Mouse (Mus musculus): Measurements from ENCODE around the gene Macrod2. TPM values are rescaled to one million over a fixed set of nuclear protein-coding genes. Genes with fewer than 3 reads are reported as not detected.

Gene Macrod2
- total RNA-seq, 2 experiments from 2014 or later = 7.0 to 11.3 TPM

DNA sequence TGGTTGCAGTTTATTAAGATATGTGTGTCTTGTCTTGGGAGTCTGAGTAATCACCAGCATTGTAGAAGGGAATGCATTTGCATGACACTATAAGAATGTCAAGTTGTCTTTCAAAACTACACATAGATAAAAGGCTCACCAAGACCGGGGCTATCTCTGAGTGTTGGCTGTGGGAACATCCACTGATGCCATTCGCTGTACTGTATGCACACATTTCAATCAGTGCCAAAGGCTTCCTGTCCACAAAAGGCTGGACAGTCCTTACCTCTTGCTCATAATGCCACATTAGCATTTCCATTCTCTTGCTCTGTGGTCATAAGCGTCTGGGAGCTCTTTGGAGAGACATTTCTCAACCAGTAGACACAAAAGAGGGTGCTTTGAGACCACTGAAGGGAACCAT, 1713.8 kb downstream of the Macrod2 start:
- ATAC-seq (replicated peaks; ENCODE audit: poor library complexity) = no peak

GRCm38 (mm10) chr2:142116623-142117022, 1721.5 kb downstream of the Macrod2 start:
- ATAC-seq (replicated peaks; ENCODE audit: poor library complexity) = no peak

GRCm38 (mm10) chr2:142128109-142128508, 1733.0 kb downstream of the Macrod2 start:
- ATAC-seq (replicated peaks; ENCODE audit: poor library complexity) = no peak

DNA sequence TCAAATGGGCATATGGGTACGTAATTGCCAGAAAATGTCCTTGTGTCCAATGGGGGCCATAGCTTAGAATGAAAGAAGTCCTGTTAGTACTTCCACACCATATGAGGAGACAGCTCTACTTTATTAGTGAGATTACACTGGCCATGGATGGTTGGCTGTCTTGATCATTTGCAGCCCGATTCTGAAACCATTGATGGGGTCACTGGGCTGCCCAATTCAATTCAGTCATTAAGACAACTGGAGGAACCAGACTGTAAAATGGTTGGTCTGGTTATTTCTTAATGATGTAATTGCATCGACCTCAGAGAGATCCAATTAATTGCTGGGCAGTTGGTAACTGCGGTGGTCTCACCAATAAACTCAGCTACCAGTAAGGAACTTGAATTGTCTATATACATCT, 1734.1 kb downstream of the Macrod2 start:
- ATAC-seq (replicated peaks; ENCODE audit: poor library complexity) = no peak

- no peak for ATAC-seq (replicated peaks; ENCODE audit: poor library complexity)
Observed at GRCm38 (mm10) chr2:142149310-142149709, 1754.2 kb downstream of the Macrod2 start.

DNA sequence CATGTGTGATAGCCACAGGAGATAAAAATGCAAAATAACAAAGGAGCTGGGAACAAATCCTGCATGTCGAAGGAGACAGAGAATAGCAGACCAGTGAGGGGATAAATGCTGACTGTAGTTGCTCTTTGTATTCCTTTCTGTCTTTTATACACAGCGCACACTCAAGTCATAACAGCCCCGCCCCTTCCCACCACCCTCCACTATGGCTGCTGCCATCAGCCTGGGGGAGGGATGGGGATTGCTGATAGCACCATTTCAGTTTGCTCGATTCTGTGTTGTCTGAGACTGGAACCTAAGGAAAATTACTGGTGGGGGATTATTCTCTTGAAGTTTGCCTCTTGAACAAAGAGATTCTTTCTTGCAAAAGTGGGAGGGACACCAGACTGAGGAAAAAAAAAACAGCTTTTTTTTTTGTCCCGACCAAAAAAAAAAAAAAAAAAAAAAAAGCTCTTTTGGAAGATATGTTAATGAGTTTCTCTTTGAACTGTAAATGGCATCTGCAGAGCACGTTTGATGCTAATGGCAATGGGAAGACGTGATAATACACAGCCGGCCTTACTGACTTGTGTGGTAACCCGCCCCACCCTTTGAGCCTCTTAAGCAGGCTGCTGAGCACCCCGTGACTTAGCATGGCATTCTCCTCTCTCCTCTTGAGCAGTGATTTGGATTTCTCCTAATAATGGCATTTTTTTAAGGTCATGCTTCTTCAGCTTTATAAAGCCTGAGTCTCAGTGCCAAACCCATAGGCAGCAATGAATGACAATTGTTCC, 1768.6 kb downstream of the Macrod2 start:
- ATAC-seq (replicated peaks; ENCODE audit: poor library complexity) = no peak

DNA sequence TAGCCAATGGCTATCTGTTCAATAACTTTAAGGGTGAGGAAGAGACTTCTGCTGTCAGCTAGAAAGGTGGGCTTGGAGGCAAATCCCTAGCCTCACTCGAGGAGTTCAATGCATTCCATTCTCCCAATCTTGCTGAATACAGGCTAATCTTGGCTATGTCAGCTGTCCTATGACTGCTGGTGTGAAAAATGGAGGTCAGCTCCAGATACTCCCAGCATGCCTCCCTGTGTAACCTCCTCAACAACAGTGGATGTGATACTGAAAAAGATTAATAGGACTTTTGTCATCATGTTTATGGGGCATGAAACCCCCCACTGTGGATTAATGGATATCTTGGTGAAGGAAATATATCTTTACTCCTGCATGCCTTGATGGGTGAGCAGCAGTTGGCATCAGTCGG, 1774.5 kb downstream of the Macrod2 start:
- ATAC-seq (replicated peaks; ENCODE audit: poor library complexity) = no peak

DNA sequence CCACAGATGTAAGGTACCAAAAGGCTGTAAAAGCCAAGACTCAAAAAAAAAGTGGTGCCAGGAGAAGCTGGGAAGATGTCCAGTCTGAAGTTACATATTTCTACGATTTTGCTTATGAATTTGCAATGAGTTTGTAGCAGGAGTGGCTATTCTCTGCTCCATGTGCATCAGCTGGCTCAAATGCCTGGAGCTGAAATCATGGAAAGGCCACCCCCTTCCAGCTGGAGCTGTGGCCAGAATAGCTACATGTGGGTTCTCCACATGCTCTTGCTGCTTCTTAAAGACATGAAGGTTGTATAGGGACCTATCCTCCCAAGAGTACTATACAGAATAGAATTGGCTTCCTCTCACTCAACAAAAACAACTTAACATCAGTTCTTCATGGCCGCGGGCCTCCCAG, 1777.6 kb downstream of the Macrod2 start:
- ATAC-seq (replicated peaks; ENCODE audit: poor library complexity) = no peak

DNA sequence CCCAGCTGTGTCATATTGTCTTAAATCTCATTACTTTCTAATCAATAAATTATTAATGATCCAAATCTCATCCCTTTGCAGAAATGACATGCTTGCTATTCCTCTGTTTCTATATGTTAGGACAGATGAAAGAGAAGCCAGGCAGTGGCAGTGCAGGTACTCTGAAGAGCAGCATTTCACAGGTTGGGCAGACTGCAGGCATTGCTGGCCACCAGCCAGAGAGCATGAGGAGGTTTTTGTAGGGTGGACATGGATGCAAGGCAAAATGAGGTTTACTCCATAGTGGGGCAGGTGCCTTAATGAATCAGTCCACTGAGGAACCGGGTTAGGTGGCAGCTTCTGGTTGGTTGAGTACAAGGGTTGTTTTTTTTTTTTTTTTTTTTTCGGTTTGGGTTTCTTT, 1778.9 kb downstream of the Macrod2 start:
- no peak for ATAC-seq (replicated peaks; ENCODE audit: poor library complexity)

DNA sequence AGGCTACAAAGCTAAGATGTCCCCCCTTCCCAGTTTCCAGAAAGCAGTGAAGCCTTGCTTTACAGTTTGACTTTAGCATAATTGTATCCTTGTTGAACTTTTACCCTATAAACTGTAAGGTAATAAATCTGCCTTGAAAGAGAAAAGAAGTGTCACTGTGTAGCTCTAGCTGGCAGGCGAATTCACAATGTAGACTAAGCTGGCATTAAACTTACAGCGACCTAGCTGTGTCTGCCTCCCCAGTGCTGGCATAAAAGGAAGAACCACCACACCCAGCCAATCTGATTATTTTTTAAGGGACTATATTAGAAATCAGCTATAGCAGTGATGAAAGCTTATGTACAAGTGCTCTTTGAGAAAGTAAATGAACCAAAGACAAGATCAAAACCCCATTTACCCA, 1791.8 kb downstream of the Macrod2 start:
- no peak for ATAC-seq (replicated peaks; ENCODE audit: poor library complexity)

GRCm38 (mm10) chr2:142187428-142187827, 1792.3 kb downstream of the Macrod2 start:
- ATAC-seq (replicated peaks; ENCODE audit: poor library complexity) = no peak

DNA sequence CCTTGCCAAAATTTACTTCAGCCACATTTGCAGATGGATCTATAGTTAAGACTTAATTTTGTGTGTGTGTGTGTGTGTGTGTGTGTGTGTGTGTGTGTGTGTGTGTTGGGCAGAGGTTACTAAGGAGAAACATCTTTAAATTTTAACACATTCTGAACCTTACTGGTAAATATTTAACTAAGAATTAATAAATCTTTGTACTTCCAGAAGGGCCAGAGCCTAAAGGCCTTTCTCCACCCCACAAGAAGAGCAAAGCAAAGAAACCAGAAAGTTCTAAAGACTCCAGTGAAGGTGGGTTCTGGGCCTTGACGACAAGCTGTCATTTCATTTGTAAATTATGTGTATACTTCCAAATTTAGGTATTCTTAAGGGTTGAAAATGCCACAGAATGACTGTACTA, 1822.3 kb downstream of the Macrod2 start:
- no peak for ATAC-seq (replicated peaks; ENCODE audit: poor library complexity)

- ATAC-seq (replicated peaks; ENCODE audit: poor library complexity) = no peak
Observed at GRCm38 (mm10) chr2:142222137-142222921, 1827.2 kb downstream of the Macrod2 start.

DNA sequence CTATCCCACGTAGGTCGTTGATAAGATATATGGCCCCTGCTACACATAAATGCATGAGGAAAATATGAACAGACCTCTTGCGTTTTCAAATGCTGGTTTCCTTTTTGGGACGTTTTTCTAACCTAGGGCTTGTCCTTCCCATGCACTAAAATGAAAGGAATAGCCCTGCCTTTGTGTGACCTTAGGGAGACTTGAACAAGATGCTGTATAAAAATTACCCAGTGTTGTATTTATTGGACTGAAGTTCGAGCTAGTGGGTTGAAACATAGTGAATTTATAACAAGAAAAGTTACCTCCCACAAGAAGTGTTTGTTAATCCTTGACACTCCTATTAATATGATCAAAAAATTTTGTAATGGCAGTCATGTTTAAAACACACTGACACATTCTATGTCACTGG, 1827.8 kb downstream of the Macrod2 start:
- ATAC-seq (replicated peaks; ENCODE audit: poor library complexity) = no peak

GRCm38 (mm10) chr2:142230985-142231549, 1836.0 kb downstream of the Macrod2 start:
- ATAC-seq (replicated peaks; ENCODE audit: poor library complexity) = no peak

GRCm38 (mm10) chr2:142232828-142233227, 1837.7 kb downstream of the Macrod2 start:
- peak; percentile 69 for ATAC-seq (replicated peaks; ENCODE audit: poor library complexity)

DNA sequence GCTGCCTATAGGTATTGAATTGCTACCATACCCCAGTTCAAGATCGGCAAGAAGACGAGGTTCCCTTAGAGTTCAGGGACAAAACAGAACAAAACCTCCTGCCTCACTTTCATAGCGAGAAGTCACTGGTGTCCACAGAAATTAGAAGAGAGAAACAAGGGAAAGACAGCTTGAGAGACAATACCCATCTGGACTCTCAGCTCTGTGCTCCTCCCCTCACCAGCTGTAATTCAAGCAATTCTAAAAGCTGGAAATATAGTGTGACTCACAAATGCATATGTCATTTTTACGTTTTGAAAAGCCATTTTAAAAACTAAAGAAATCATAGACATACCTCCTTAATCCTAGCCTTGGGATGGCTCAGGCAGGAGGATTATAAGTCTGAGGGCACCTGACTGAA, 1848.4 kb downstream of the Macrod2 start:
- no peak for ATAC-seq (replicated peaks; ENCODE audit: poor library complexity)

DNA sequence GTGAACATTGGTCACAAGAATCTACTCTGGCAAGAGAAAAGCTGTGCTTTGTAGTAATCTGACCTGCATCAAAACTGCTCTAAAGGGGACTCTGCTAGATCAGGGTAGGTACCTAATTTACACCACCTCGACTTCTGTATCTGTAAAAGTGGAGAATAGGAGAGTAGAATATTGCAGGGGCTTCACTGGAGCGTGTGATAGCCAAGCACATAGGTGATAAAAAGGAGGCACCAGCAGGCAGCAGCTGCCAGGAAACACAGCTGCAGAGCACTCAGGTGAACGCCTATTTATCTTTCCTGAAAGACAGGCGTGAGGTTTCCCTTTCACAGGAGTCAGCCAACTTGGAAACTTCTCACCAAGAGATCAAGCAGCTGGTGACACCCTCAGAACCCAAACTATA, 1855.3 kb downstream of the Macrod2 start:
- no peak for ATAC-seq (replicated peaks; ENCODE audit: poor library complexity)

- ATAC-seq (replicated peaks; ENCODE audit: poor library complexity) = no peak
Observed at GRCm38 (mm10) chr2:142251518-142251917, 1856.4 kb downstream of the Macrod2 start.

- ATAC-seq (replicated peaks; ENCODE audit: poor library complexity) = peak; percentile 93
Observed at GRCm38 (mm10) chr2:142253913-142254312, 1858.8 kb downstream of the Macrod2 start.

- ATAC-seq (replicated peaks; ENCODE audit: poor library complexity) = no peak
Observed at GRCm38 (mm10) chr2:142254566-142254965, 1859.5 kb downstream of the Macrod2 start.

GRCm38 (mm10) chr2:142257501-142257900, 1862.4 kb downstream of the Macrod2 start:
- ATAC-seq (replicated peaks; ENCODE audit: poor library complexity) = no peak
